Mouse (Mus musculus): ENCODE data around the gene Efnb3.

The Efnb3 gene

DNA sequence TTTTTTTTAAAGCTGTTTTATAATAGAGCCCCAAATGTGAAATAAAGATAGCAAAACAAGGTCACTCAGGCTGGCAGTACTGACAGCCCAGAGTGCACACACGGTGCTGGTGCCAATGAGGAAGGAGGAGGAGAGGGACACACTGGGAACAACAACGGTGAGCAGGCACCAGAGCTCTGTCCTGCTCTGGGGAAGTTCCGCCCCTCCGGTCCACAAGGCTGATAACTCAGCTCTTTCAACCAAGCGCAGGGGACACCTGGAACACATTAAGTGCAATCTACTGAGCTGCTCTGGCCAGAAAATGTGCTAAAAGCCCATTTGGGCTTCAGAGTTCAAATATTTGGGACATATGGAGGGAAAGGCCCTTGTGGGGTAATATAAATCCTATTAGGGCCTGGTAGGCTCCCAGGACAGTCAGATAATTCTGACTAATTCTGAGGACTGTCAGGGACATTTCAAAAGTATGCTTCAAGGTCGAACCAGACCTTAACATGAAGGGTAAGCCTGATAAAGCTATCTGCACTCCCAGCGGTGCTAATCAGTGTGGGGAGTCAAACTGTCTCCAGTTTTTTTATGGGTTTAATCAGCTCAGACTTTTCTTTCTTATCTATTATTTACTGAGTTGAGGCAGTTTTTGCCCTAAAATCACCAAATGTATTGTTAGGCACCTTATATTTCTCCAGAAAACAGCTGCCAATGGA lies 49.1 kb downstream of the Efnb3 start:
- no peak for DNase-seq (ENCODE audit: low read depth)
